ENCODE assay signal across 17 mouse cellular contexts in genomic region chr10:76988586-76988985, GRCm38 (mm10).
"Had no signal": no experiment of that assay in that cellular context is flagged by ENCODE, and none has a peak within 500 bp of the region (broad histone marks: within the 10 kb centered on the region; RNA-seq: fewer than 3 reads in every experiment).

No protein-coding gene starts in this region.

- H3K27ac ChIP-seq: neural tube, embryonic 12.5 days; neural tube, embryonic 13.5 days; neural tube, embryonic 15.5 days; stomach, embryonic 15.5 days; stomach, postnatal 0 days had no signal

- H3K36me3 ChIP-seq: neural tube, embryonic 12.5 days; neural tube, embryonic 13.5 days; neural tube, embryonic 15.5 days; stomach, embryonic 15.5 days had no signal

- H3K4me3 ChIP-seq: neural tube, embryonic 12.5 days; neural tube, embryonic 13.5 days; neural tube, embryonic 15.5 days; stomach, embryonic 15.5 days had no signal

- H3K4me2 ChIP-seq: neural tube, embryonic 12.5 days; neural tube, embryonic 13.5 days; neural tube, embryonic 15.5 days; stomach, embryonic 15.5 days had no signal

- DNase-seq: retina, postnatal 1 day; right cerebral cortex, adult 18-20 months; right cerebral cortex, postnatal 14 days; right cerebral cortex, postnatal 25 days; right cerebral cortex, postnatal 4 days; spleen, adult 18-20 months; thymus, adult 18-20 months; thymus, adult 2 months; thymus, postnatal 14 days; thymus, postnatal 25 days; thymus, postnatal 36 days; thymus, postnatal 4 days had no signal

- H3K4me1 ChIP-seq: neural tube, embryonic 12.5 days; neural tube, embryonic 13.5 days; neural tube, embryonic 15.5 days; stomach, embryonic 15.5 days had no signal

- H3K9ac ChIP-seq: neural tube, embryonic 12.5 days; neural tube, embryonic 13.5 days; neural tube, embryonic 15.5 days; stomach, embryonic 15.5 days had no signal

- H3K9me3 ChIP-seq: neural tube, embryonic 12.5 days; neural tube, embryonic 13.5 days; neural tube, embryonic 15.5 days; stomach, embryonic 15.5 days had no signal

- H3K27me3 ChIP-seq: neural tube, embryonic 12.5 days; neural tube, embryonic 13.5 days; neural tube, embryonic 15.5 days; stomach, embryonic 15.5 days had no signal
